Mouse (Mus musculus): ENCODE measurements around the gene Ccdc27. TPM values are rescaled to one million over a fixed set of nuclear protein-coding genes. Genes with fewer than 3 reads are reported as not detected.

Gene Ccdc27
- total and polyA plus RNA-seq, 3 experiments, result not detected

DNA sequence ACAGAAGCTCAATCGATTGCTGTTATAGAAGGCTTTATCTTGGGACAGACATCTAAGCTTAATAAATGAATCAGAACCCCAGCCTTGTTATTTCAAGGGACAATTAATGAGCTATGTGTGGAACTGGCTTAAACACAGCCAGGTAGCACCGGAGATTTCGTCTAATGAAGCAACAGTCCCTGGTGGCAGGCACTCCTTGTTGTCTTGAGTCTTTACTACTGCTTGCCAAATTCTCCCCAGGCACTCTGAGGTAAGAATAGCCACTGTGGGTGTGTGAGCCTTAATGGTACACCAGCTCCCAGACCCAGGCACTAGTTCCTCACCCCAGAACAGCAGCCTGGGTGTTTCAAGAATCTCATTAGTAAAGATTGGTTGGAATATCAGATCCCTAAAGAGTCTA, 8.9 kb upstream of the Ccdc27 start:
- in situ Hi-C loops (cut with MboI; ENCODE audit: low pct_ligation_motif_present, low pct_unique_long_range_greater_than_20kb, low sequenced_read_pairs), result no loop called here
- TF ChIP-seq POLR2A (IDR thresholded peaks at IDR 0.05; ENCODE audit: low read depth, low read length) (no peak), EP300 (IDR thresholded peaks at IDR 0.05; ENCODE audit: low read length) (no peak), PAX5 (IDR thresholded peaks at IDR 0.05; ENCODE audit: low read length) (no peak), MAFK (IDR thresholded peaks at IDR 0.05; ENCODE audit: insufficient replicate concordance, low read length) (no peak), E2F4 (IDR thresholded peaks at IDR 0.05; ENCODE audit: insufficient replicate concordance, low read depth, low read length) (no peak), NELFE (IDR thresholded peaks at IDR 0.05; ENCODE audit: low read depth, low read length) (no peak), KAT2A (IDR thresholded peaks at IDR 0.05; ENCODE audit: insufficient replicate concordance, low read length) (no peak), CHD2 (IDR thresholded peaks at IDR 0.05; ENCODE audit: low read length) (no peak), TCF12 (IDR thresholded peaks at IDR 0.05; ENCODE audit: low read depth, low read length) (no peak), USF1 (IDR thresholded peaks at IDR 0.05; ENCODE audit: low read depth, low read length) (no peak), ZMIZ1 (IDR thresholded peaks at IDR 0.05; ENCODE audit: low read depth, low read length) (no peak), RAD21 (IDR thresholded peaks at IDR 0.05; ENCODE audit: low read depth, low read length) (no peak), CTCF (conservative IDR thresholded peaks at IDR 0.05 in 1 of 2, IDR thresholded peaks at IDR 0.05 in 1 of 2; ENCODE audit: low read depth in 2 of 2, low read length in 2 of 2) (no peak)
- dilution Hi-C loops (cut with MboI; ENCODE audit: extremely low pct_ligation_motif_present, extremely low pct_unique_long_range_greater_than_20kb, low sequenced_read_pairs), result no loop called here
- H3K36me3 ChIP-seq (replicated peaks in 1 of 2; ENCODE audit: control insufficient read depth in 1 of 2, insufficient read depth in 1 of 2, low read length in 1 of 2), result peaks cover 4 to 9% of the 10 kb centered on the region in 2 experiments
- no peak overlapping the region for H3K4me2 ChIP-seq (ENCODE audit: insufficient read depth, low read depth, poor library complexity, severe bottlenecking)
- H3K9me3 ChIP-seq (replicated peaks; ENCODE audit: low read length), result no peaks in the 10 kb centered on the region
- no peak overlapping the region for H3K4me3 ChIP-seq (replicated peaks in 1 of 3; ENCODE audit: low read depth in 2 of 3, low read length in 2 of 3, poor library complexity in 1 of 3)
- DNase-seq (ENCODE audit: extremely low read depth), result no peak
- H3K4me1 ChIP-seq (ENCODE audit: control insufficient read depth in 1 of 2, insufficient read depth in 2 of 2), result no peaks in the 10 kb centered on the region; a peak in 1 of 4 replicates
- H3K79me2 ChIP-seq (replicated peaks; ENCODE audit: control insufficient read depth, extremely low read depth, insufficient read depth, poor library complexity, severe bottlenecking), result no peaks in the 10 kb centered on the region
- peaks cover 17% of the 10 kb centered on the region for H3K27me3 ChIP-seq (replicated peaks)
- no peak overlapping the region for H3K27ac ChIP-seq (ENCODE audit: insufficient read depth, low read depth)
- no peak overlapping the region for H3K9ac ChIP-seq (ENCODE audit: insufficient read depth, low read depth)

DNA sequence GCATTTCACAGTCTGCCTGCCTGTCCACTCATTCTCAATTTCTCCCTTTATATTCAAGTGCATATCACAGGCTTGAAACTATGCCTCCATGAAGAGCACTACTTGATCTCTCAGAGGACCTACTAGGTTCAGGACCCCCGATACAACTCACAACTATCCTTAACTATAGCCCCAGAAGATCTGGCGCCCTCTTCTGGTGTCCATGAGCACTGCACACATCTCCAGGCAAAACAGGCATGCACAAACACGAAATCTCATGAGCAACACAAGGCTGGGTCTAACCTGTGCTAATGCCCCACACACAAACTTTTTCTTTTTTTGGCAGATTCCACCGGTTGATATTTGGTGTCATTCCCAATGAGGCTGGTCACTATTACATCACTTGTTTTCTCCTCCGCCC, 3.4 kb upstream of the Ccdc27 start:
- in situ Hi-C loops (cut with MboI; ENCODE audit: low pct_ligation_motif_present, low pct_unique_long_range_greater_than_20kb, low sequenced_read_pairs) (loop anchor here (25.0 kb wide), 1 partner anchor 766 kb away; no protein-coding TSS in a partner anchor), dilution Hi-C loops (cut with MboI; ENCODE audit: extremely low pct_ligation_motif_present, extremely low pct_unique_long_range_greater_than_20kb, low sequenced_read_pairs) (no loop called here)
- TF ChIP-seq USF1 (IDR thresholded peaks at IDR 0.05; ENCODE audit: low read depth, low read length), result no peak
- no peak for TF ChIP-seq GABPA (IDR thresholded peaks at IDR 0.05; ENCODE audit: insufficient replicate concordance, low read depth, low read length)
- no peak for TF ChIP-seq KAT2A (IDR thresholded peaks at IDR 0.05; ENCODE audit: insufficient replicate concordance, low read length)
- no peak for TF ChIP-seq ZC3H11A (IDR thresholded peaks at IDR 0.05; ENCODE audit: low read depth, low read length)
- TF ChIP-seq EP300 (IDR thresholded peaks at IDR 0.05; ENCODE audit: low read length), result no peak
- peak; percentile 17; a peak in 1 of 4 replicates for TF ChIP-seq CTCF (conservative IDR thresholded peaks at IDR 0.05 in 1 of 2, IDR thresholded peaks at IDR 0.05 in 1 of 2; ENCODE audit: low read depth in 2 of 2, low read length in 2 of 2)

More for the DNA sequence above, 3.4 kb upstream of the Ccdc27 start:
- H3K27me3 ChIP-seq (replicated peaks), result peaks cover 68% of the 10 kb centered on the region
- H3K27ac ChIP-seq (ENCODE audit: insufficient read depth, low read depth), result no peak overlapping the region
- no peak overlapping the region for H3K4me3 ChIP-seq (replicated peaks in 1 of 3; ENCODE audit: low read depth in 2 of 3, low read length in 2 of 3, poor library complexity in 1 of 3)
- no peaks in the 10 kb centered on the region for H3K79me2 ChIP-seq (replicated peaks; ENCODE audit: control insufficient read depth, extremely low read depth, insufficient read depth, poor library complexity, severe bottlenecking)
- H3K4me2 ChIP-seq (ENCODE audit: insufficient read depth, low read depth, poor library complexity, severe bottlenecking), result no peak overlapping the region
- H3K4me1 ChIP-seq (ENCODE audit: control insufficient read depth in 1 of 2, insufficient read depth in 2 of 2), result no peaks in the 10 kb centered on the region
- peaks cover 5% of the 10 kb centered on the region for H3K9me3 ChIP-seq (replicated peaks; ENCODE audit: low read length)
- H3K9ac ChIP-seq (ENCODE audit: insufficient read depth, low read depth), result no peak overlapping the region
- no peak for DNase-seq (ENCODE audit: extremely low read depth)
- no peaks in the 10 kb centered on the region for H3K36me3 ChIP-seq (replicated peaks in 1 of 2; ENCODE audit: control insufficient read depth in 1 of 2, insufficient read depth in 1 of 2, low read length in 1 of 2)

Data from CH12.LX (cell line).